Mouse (Mus musculus) neural tube, embryonic 15.5 days (tissue): ENCODE results near the gene Apmap. TPM values are rescaled to one million over a fixed set of nuclear protein-coding genes. Genes with fewer than 3 reads are reported as not detected.

Source experiments
- ATAC-seq: fragments of 200-750 bp; cut with Nextera tagmentation; 2 replicates; pipeline ENCODE4 v1.8.0; 2017; ENCODE audit warnings: mild to moderate bottlenecking, moderate TSS enrichment, moderate library complexity; ENCODE audit not compliant: low FRiP score
- H3K27ac ChIP-seq: fragments of 300-500 bp; sonication (generic); replicated peaks from 2 replicates; pipeline ENCODE4 v1.5.1; 2015; ENCODE audit warnings: mild to moderate bottlenecking, inconsistent platforms
- H3K27me3 ChIP-seq: fragments of 300-500 bp; sonication (generic); replicated peaks from 2 replicates; pipeline ENCODE4 v1.6.1; 2015; ENCODE audit warnings: inconsistent platforms
- H3K36me3 ChIP-seq: fragments of 300-500 bp; sonication (generic); 2 replicates; pipeline ENCODE4 v1.6.1; 2015; ENCODE audit warnings: inconsistent platforms
- H3K4me1 ChIP-seq: fragments of 300-500 bp; sonication (generic); 2 replicates; pipeline ENCODE4 v1.6.1; 2015; ENCODE audit warnings: inconsistent platforms
- H3K4me2 ChIP-seq: fragments of 300-500 bp; sonication (generic); 2 replicates; pipeline ENCODE4 v1.6.1; 2015; ENCODE audit warnings: inconsistent platforms, mild to moderate bottlenecking, moderate library complexity
- H3K4me3 ChIP-seq: fragments of 300-500 bp; sonication (generic); replicated peaks from 2 replicates; pipeline ENCODE4 v1.5.1; 2015; ENCODE audit warnings: mild to moderate bottlenecking, inconsistent platforms
- H3K9ac ChIP-seq: fragments of 300-500 bp; sonication (generic); replicated peaks from 2 replicates; pipeline ENCODE4 v1.6.1; 2015; ENCODE audit warnings: mild to moderate bottlenecking, inconsistent platforms
- H3K9me3 ChIP-seq: fragments of 300-500 bp; sonication (generic); replicated peaks from 2 replicates; pipeline ENCODE4 v1.6.1; 2016; ENCODE audit warnings: inconsistent platforms
- WGBS: fragments of 180-500 bp; shearing (Covaris S2); methylation state at CpG from one replicate; pipeline ENCODE4 v1.1.7; 2015; ENCODE audit warnings: mixed read lengths; 5-methylcytosine and 5-hydroxymethylcytosine counted together
- polyA plus RNA-seq: library from polyadenylated mRNA; unstranded; fragments of >200 nt; fragmentation: Nextera tagmentation; extraction: Ambion mirVana; gene quantifications from 2 replicates; pipeline ENCODE4 v1.2.1, GENCODE M21; 2015

Gene Apmap
- polyA plus RNA-seq, 1 experiment from 2014 or later = 45.4 TPM

- Histone ChIP-seq H3K9ac (0 out of 2 replicates have a peak overlapping the region, but pooled peaks have one; percentile 20), H3K4me2 (peak overlapping the region; percentile 41), H3K4me3 (no peak overlapping the region), H3K36me3 (no peaks in the 10 kb centered on the region), H3K27ac (peak overlapping the region; percentile 83), H3K4me1 (peaks cover 23% of the 10 kb centered on the region), H3K9me3 (no peaks in the 10 kb centered on the region), H3K27me3 (no peaks in the 10 kb centered on the region)
- ATAC-seq = peak; percentile 98
- 20% methylated on average over 8 of the region's 8 CpGs for WGBS
Observed at GRCm38 (mm10) chr2:150643726-150644415, 35.5 kb upstream of the Apmap start.

GRCm38 (mm10) chr2:150643166-150643565 lies 34.8 kb upstream of the Apmap start:
- H3K9ac ChIP-seq = no peak overlapping the region
- no peak overlapping the region for H3K4me3 ChIP-seq
- no peaks in the 10 kb centered on the region for H3K27me3 ChIP-seq
- 77% methylated on average over 1 of the region's 1 CpGs for WGBS
- no peaks in the 10 kb centered on the region for H3K36me3 ChIP-seq
- H3K4me2 ChIP-seq = no peak overlapping the region
- peak overlapping the region; percentile 83 for H3K27ac ChIP-seq
- H3K4me1 ChIP-seq = peaks cover 19% of the 10 kb centered on the region
- H3K9me3 ChIP-seq = no peaks in the 10 kb centered on the region
- ATAC-seq = no peak

- Histone ChIP-seq H3K36me3 (peaks cover 14% of the 10 kb centered on the region), H3K4me2 (no peak overlapping the region), H3K27me3 (no peaks in the 10 kb centered on the region), H3K27ac (0 out of 2 replicates have a peak overlapping the region, but pooled peaks have one; percentile 7), H3K4me3 (no peak overlapping the region), H3K4me1 (0 out of 2 replicates have a peak, but pooled peaks cover 5% of the 10 kb centered on the region), H3K9ac (no peak overlapping the region), H3K9me3 (no peaks in the 10 kb centered on the region)
- WGBS = 41% methylated on average over 2 of the region's 2 CpGs
- ATAC-seq = no peak
Observed at GRCm38 (mm10) chr2:150638370-150638733, 30.0 kb upstream of the Apmap start.

GRCm38 (mm10) chr2:150637702-150638369 lies 29.5 kb upstream of the Apmap start:
- peak; percentile 61; the same call in 1 of the 2 replicates for ATAC-seq
- Histone ChIP-seq H3K27ac (peak overlapping the region; percentile 51), H3K27me3 (no peaks in the 10 kb centered on the region), H3K4me1 (0 out of 2 replicates have a peak, but pooled peaks cover 5% of the 10 kb centered on the region), H3K9me3 (no peaks in the 10 kb centered on the region), H3K36me3 (peaks cover 14% of the 10 kb centered on the region), H3K9ac (no peak overlapping the region), H3K4me2 (no peak overlapping the region), H3K4me3 (no peak overlapping the region)
- 35% methylated on average over 6 of the region's 6 CpGs for WGBS

- Histone ChIP-seq H3K4me3 (no peak overlapping the region), H3K36me3 (peaks cover 14% of the 10 kb centered on the region)
- WGBS = 68% methylated on average over 3 of the region's 3 CpGs
Observed at GRCm38 (mm10) chr2:150635877-150636446, 27.6 kb upstream of the Apmap start.

GRCm38 (mm10) chr2:150629255-150629654 lies 20.9 kb upstream of the Apmap start:
- no peaks in the 10 kb centered on the region for H3K4me1 ChIP-seq
- H3K9me3 ChIP-seq = no peaks in the 10 kb centered on the region
- no peaks in the 10 kb centered on the region for H3K27me3 ChIP-seq
- no peak overlapping the region for H3K9ac ChIP-seq
- H3K27ac ChIP-seq = no peak overlapping the region
- no peak overlapping the region for H3K4me3 ChIP-seq
- H3K36me3 ChIP-seq = peaks cover 16% of the 10 kb centered on the region
- no peak overlapping the region for H3K4me2 ChIP-seq
- WGBS = 95% methylated on average over 4 of the region's 4 CpGs
- no peak for ATAC-seq

More at GRCm38 (mm10) chr2:150635877-150636446, 27.6 kb upstream of the Apmap start:
- ATAC-seq = no peak
- Histone ChIP-seq H3K9ac (no peak overlapping the region), H3K4me2 (no peak overlapping the region), H3K9me3 (no peaks in the 10 kb centered on the region), H3K4me1 (0 out of 2 replicates have a peak, but pooled peaks cover 5% of the 10 kb centered on the region), H3K27ac (no peak overlapping the region), H3K27me3 (no peaks in the 10 kb centered on the region)

GRCm38 (mm10) chr2:150627140-150627539 lies 18.8 kb upstream of the Apmap start:
- Histone ChIP-seq H3K4me3 (no peak overlapping the region), H3K27ac (no peak overlapping the region), H3K9ac (no peak overlapping the region), H3K4me1 (no peaks in the 10 kb centered on the region), H3K27me3 (no peaks in the 10 kb centered on the region), H3K4me2 (no peak overlapping the region), H3K9me3 (no peaks in the 10 kb centered on the region), H3K36me3 (peaks cover 13% of the 10 kb centered on the region; the same call in 1 of the 2 replicates)
- ATAC-seq = no peak
- WGBS = 73% methylated on average over 6 of the region's 6 CpGs

- Histone ChIP-seq H3K4me2 (no peak overlapping the region), H3K4me3 (no peak overlapping the region), H3K4me1 (no peaks in the 10 kb centered on the region), H3K27me3 (no peaks in the 10 kb centered on the region), H3K27ac (no peak overlapping the region), H3K36me3 (peaks cover 24% of the 10 kb centered on the region; the same call in 1 of the 2 replicates), H3K9ac (no peak overlapping the region), H3K9me3 (no peaks in the 10 kb centered on the region)
- no peak for ATAC-seq
- 95% methylated on average over 8 of the region's 8 CpGs for WGBS
Observed at GRCm38 (mm10) chr2:150624926-150625325, 16.6 kb upstream of the Apmap start.

- no peak for ATAC-seq
- H3K36me3 ChIP-seq = peaks cover 27% of the 10 kb centered on the region; the same call in 1 of the 2 replicates
- WGBS = 91% methylated on average over 3 of the region's 3 CpGs
Observed at GRCm38 (mm10) chr2:150623957-150624356, 15.6 kb upstream of the Apmap start.

GRCm38 (mm10) chr2:150621698-150622097 lies 13.3 kb upstream of the Apmap start:
- Histone ChIP-seq H3K27me3 (no peaks in the 10 kb centered on the region), H3K27ac (no peak overlapping the region), H3K9ac (no peak overlapping the region), H3K4me1 (no peaks in the 10 kb centered on the region), H3K36me3 (peaks cover 23% of the 10 kb centered on the region; the same call in 1 of the 2 replicates), H3K4me3 (no peak overlapping the region), H3K9me3 (no peaks in the 10 kb centered on the region), H3K4me2 (no peak overlapping the region)
- 75% methylated on average over 3 of the region's 3 CpGs for WGBS
- no peak for ATAC-seq

More at GRCm38 (mm10) chr2:150623957-150624356, 15.6 kb upstream of the Apmap start:
- Histone ChIP-seq H3K4me3 (no peak overlapping the region), H3K4me2 (no peak overlapping the region), H3K9me3 (no peaks in the 10 kb centered on the region), H3K9ac (no peak overlapping the region), H3K4me1 (no peaks in the 10 kb centered on the region), H3K27ac (no peak overlapping the region), H3K27me3 (no peaks in the 10 kb centered on the region)

GRCm38 (mm10) chr2:150610097-150610496 lies 1.7 kb upstream of the Apmap start:
- Histone ChIP-seq H3K4me2 (no peak overlapping the region), H3K9ac (no peak overlapping the region), H3K4me3 (no peak overlapping the region), H3K36me3 (no peaks in the 10 kb centered on the region), H3K9me3 (no peaks in the 10 kb centered on the region), H3K27ac (no peak overlapping the region), H3K4me1 (peaks cover 19% of the 10 kb centered on the region), H3K27me3 (no peaks in the 10 kb centered on the region)
- no peak for ATAC-seq
- WGBS = 82% methylated on average over 3 of the region's 3 CpGs
